Mouse (Mus musculus): ENCODE measurements at regions not wholly inside any gene's neighbourhood (a gene's known extent, or its start where the extent isn't known, plus 50 kb on each side); places are given as distances from the start of the nearest gene placed in this dataset.
A peak's percentile ranks its signal among the peaks of the same experiment; 100 is the strongest.

DNA sequence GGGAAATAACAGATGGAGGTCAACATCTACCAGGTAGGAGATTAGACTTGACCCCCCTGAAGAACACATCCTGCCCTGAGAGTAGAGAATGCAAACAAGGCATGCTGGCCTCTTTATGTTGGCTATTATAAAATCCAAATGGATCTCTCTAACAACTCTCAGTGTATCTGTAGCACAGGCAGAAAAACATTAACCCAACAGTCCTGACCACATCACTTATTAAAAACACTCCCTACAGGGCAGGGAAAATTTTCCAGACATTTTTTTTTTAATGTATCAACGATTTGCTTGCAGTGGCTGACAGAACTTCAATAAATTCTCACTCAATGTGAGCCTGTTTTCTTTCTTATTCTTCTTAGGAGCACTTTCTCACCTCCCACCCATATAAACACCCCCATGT lies 511.4 kb downstream of the Cdk5rap2 start:
- H3K4me2 ChIP-seq (replicated peaks; ENCODE audit: low read depth, low read length): no peak overlapping the region
- H3K4me3 ChIP-seq (ENCODE audit: low read length): no peak overlapping the region
- ATAC-seq (ENCODE audit: low FRiP score, low TSS enrichment): no peak
- 51% methylated on average over 1 of the region's 1 CpGs for WGBS
- no peaks in the 10 kb centered on the region for H3K4me1 ChIP-seq (ENCODE audit: insufficient read depth, low read length)
- no peak overlapping the region for H3K27ac ChIP-seq (ENCODE audit: low read length)
- H3K9ac ChIP-seq (replicated peaks; ENCODE audit: low read length): no peak overlapping the region
- H3K36me3 ChIP-seq (ENCODE audit: insufficient read depth, low read length): no peaks in the 10 kb centered on the region
- 0 out of 2 replicates have a peak, but pooled peaks cover 3% of the 10 kb centered on the region for H3K27me3 ChIP-seq (ENCODE audit: insufficient read depth, low read length)
- no peaks in the 10 kb centered on the region for H3K9me3 ChIP-seq (ENCODE audit: low read length)

- WGBS: 92% methylated on average over 1 of the region's 1 CpGs
- H3K27ac ChIP-seq (ENCODE audit: low read length): no peak overlapping the region
- H3K4me1 ChIP-seq (ENCODE audit: insufficient read depth, low read length): no peaks in the 10 kb centered on the region; the same call in 1 of the 2 replicates
- H3K27me3 ChIP-seq (ENCODE audit: insufficient read depth, low read length): 0 out of 2 replicates have a peak, but pooled peaks cover 3% of the 10 kb centered on the region
- no peak overlapping the region for H3K4me2 ChIP-seq (replicated peaks; ENCODE audit: low read depth, low read length)
- H3K9ac ChIP-seq (replicated peaks; ENCODE audit: low read length): no peak overlapping the region
- no peaks in the 10 kb centered on the region for H3K9me3 ChIP-seq (ENCODE audit: low read length)
- ATAC-seq (ENCODE audit: low FRiP score, low TSS enrichment): no peak
- no peaks in the 10 kb centered on the region for H3K36me3 ChIP-seq (ENCODE audit: insufficient read depth, low read length)
- H3K4me3 ChIP-seq (ENCODE audit: low read length): no peak overlapping the region
Measured at GRCm38 (mm10) chr4:69896111-69896510, 514.1 kb downstream of the Cdk5rap2 start.

- Histone ChIP-seq H3K27me3 (ENCODE audit: insufficient read depth, low read length) (no peaks in the 10 kb centered on the region), H3K27ac (ENCODE audit: low read length) (no peak overlapping the region), H3K9ac (replicated peaks; ENCODE audit: low read length) (no peak overlapping the region), H3K4me3 (ENCODE audit: low read length) (no peak overlapping the region), H3K4me1 (ENCODE audit: insufficient read depth, low read length) (no peaks in the 10 kb centered on the region; the same call in 1 of the 2 replicates), H3K36me3 (ENCODE audit: insufficient read depth, low read length) (no peaks in the 10 kb centered on the region), H3K9me3 (ENCODE audit: low read length) (no peaks in the 10 kb centered on the region), H3K4me2 (replicated peaks; ENCODE audit: low read depth, low read length) (no peak overlapping the region)
- no peak for ATAC-seq (ENCODE audit: low FRiP score, low TSS enrichment)
Measured at GRCm38 (mm10) chr4:69892829-69893175, 517.4 kb downstream of the Cdk5rap2 start.

DNA sequence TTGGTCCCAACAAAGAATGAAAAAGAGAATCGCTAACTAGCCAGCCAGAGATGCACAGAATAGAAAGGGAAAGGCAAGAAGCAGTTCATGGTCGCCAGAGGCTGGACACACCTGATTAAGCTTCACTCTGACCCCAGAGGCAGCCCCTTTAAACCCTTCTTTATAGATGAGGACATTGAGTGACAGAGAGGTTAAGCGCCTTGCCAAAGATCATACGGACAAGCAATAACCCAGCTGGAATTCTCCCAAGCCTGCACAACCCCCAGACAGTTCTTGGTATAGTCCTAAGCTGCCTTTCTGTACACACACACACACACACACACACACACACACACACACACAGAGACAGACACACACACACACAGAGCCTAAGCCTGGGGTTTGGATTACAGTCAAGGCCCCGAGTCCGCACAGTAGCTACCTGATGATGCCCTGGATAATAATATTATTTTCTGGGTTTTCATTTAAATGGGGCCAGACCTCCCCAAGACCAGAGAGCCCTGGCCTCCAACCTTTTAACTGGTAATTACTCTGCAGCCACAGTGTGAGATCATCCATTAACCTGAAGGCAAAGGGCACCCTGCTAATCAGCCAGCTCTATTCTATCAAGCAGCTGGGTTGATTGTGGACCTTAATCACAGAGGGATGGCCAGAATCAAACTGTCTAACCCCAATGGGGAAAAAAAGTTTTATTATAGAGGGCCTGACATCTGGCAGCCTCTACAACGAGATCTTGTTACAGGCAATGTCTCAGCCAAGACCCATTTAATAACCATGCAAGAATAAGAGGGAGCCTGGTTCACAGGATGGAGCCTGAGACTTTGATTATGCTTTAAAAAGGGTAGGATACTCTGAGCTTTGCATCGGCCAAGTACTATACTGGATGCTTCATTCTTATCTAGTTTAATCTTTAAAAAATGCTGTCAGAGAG lies 518.1 kb downstream of the Cdk5rap2 start:
- peak; percentile 78 for ATAC-seq (ENCODE audit: low FRiP score, low TSS enrichment)
- Histone ChIP-seq H3K4me3 (ENCODE audit: low read length) (no peak overlapping the region), H3K9me3 (ENCODE audit: low read length) (no peaks in the 10 kb centered on the region), H3K27ac (ENCODE audit: low read length) (no peak overlapping the region), H3K36me3 (ENCODE audit: insufficient read depth, low read length) (no peaks in the 10 kb centered on the region), H3K4me2 (replicated peaks; ENCODE audit: low read depth, low read length) (no peak overlapping the region), H3K9ac (replicated peaks; ENCODE audit: low read length) (no peak overlapping the region), H3K27me3 (ENCODE audit: insufficient read depth, low read length) (no peaks in the 10 kb centered on the region), H3K4me1 (ENCODE audit: insufficient read depth, low read length) (no peaks in the 10 kb centered on the region; the same call in 1 of the 2 replicates)
- 28% methylated on average over 8 of the region's 8 CpGs for WGBS

- ATAC-seq (ENCODE audit: low FRiP score, low TSS enrichment): no peak
- Histone ChIP-seq H3K36me3 (ENCODE audit: insufficient read depth, low read length) (no peaks in the 10 kb centered on the region), H3K4me1 (ENCODE audit: insufficient read depth, low read length) (no peaks in the 10 kb centered on the region; the same call in 1 of the 2 replicates), H3K9me3 (ENCODE audit: low read length) (no peaks in the 10 kb centered on the region), H3K4me3 (ENCODE audit: low read length) (no peak overlapping the region), H3K27me3 (ENCODE audit: insufficient read depth, low read length) (no peaks in the 10 kb centered on the region), H3K9ac (replicated peaks; ENCODE audit: low read length) (no peak overlapping the region), H3K4me2 (replicated peaks; ENCODE audit: low read depth, low read length) (no peak overlapping the region), H3K27ac (ENCODE audit: low read length) (no peak overlapping the region)
- WGBS: 77% methylated on average over 2 of the region's 2 CpGs
Measured at GRCm38 (mm10) chr4:69890655-69891054, 519.6 kb downstream of the Cdk5rap2 start.

DNA sequence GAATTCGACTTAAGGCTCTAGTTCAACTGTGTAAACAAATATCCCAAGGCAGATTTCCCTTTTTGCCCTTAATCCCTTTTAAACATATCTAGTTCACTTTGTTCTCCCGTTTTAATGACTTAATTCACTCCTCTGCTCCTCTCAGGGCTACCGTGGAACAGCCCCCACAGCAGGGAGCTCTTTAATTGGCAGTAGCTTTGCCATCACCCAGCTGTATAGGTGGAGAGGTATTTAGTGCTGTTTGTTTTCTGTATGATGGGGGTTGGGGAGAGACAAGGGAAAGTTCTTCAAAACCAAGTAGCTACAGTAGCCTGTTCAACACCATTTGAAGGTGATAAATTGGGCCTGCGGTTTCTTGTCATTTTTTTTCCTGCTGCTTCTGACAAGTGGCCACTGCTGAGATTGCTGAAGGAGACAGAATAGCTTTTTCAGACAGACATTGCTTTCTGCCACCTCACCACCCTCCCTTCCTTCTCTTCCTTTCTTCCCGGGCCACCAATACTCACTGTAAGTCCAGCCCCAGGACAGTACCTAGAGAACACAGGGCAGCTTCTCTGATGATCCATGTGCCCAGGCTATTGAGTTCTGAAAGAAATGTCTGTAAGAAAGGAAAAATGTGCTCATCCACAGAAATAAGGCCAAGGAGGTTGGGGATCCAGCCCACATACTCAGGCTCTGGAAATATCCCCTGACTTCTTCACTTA lies 520.2 kb downstream of the Cdk5rap2 start:
- Histone ChIP-seq H3K9me3 (ENCODE audit: low read length) (no peaks in the 10 kb centered on the region), H3K9ac (replicated peaks; ENCODE audit: low read length) (no peak overlapping the region), H3K4me2 (replicated peaks; ENCODE audit: low read depth, low read length) (no peak overlapping the region), H3K4me1 (ENCODE audit: insufficient read depth, low read length) (no peaks in the 10 kb centered on the region; the same call in 1 of the 2 replicates), H3K36me3 (ENCODE audit: insufficient read depth, low read length) (no peaks in the 10 kb centered on the region), H3K27ac (ENCODE audit: low read length) (no peak overlapping the region), H3K4me3 (ENCODE audit: low read length) (no peak overlapping the region), H3K27me3 (ENCODE audit: insufficient read depth, low read length) (no peaks in the 10 kb centered on the region)
- 24% methylated on average over 5 of the region's 5 CpGs for WGBS
- 0 out of 2 replicates have a peak, but pooled peaks have one; percentile 40 for ATAC-seq (ENCODE audit: low FRiP score, low TSS enrichment)

GRCm38 (mm10) chr4:69876734-69877133 lies 533.5 kb downstream of the Cdk5rap2 start:
- 40% methylated on average over 2 of the region's 2 CpGs for WGBS
- H3K36me3 ChIP-seq (ENCODE audit: insufficient read depth, low read length): no peaks in the 10 kb centered on the region
- ATAC-seq (ENCODE audit: low FRiP score, low TSS enrichment): no peak
- no peaks in the 10 kb centered on the region for H3K9me3 ChIP-seq (ENCODE audit: low read length)
- no peak overlapping the region for H3K4me2 ChIP-seq (replicated peaks; ENCODE audit: low read depth, low read length)
- H3K4me1 ChIP-seq (ENCODE audit: insufficient read depth, low read length): no peaks in the 10 kb centered on the region
- H3K4me3 ChIP-seq (ENCODE audit: low read length): no peak overlapping the region
- no peak overlapping the region for H3K27ac ChIP-seq (ENCODE audit: low read length)
- H3K9ac ChIP-seq (replicated peaks; ENCODE audit: low read length): no peak overlapping the region
- no peaks in the 10 kb centered on the region for H3K27me3 ChIP-seq (ENCODE audit: insufficient read depth, low read length)

DNA sequence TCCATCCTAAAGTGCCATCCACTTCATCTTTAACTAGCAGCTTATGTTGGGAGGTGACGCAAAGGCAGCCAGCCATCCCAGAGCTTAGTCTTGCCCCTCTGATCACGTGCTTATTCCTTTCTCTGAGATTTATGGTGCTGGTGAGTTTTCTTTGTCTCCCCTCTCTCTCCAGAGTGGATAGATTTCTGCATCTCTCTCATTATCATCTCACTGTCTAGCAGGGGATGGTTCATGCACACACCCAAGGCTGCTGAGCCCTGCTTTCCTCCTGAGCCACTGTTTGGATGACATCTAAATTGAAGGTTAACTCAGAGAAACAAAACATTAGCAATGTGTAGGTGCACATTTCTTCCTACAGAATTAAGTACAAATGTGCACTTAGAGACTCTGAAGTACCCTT lies 539.6 kb downstream of the Cdk5rap2 start:
- Histone ChIP-seq H3K27ac (ENCODE audit: low read length) (no peak overlapping the region), H3K4me2 (replicated peaks; ENCODE audit: low read depth, low read length) (no peak overlapping the region), H3K9ac (replicated peaks; ENCODE audit: low read length) (no peak overlapping the region), H3K9me3 (ENCODE audit: low read length) (no peaks in the 10 kb centered on the region), H3K4me3 (ENCODE audit: low read length) (no peak overlapping the region), H3K4me1 (ENCODE audit: insufficient read depth, low read length) (no peaks in the 10 kb centered on the region), H3K36me3 (ENCODE audit: insufficient read depth, low read length) (no peaks in the 10 kb centered on the region), H3K27me3 (ENCODE audit: insufficient read depth, low read length) (no peaks in the 10 kb centered on the region)
- ATAC-seq (ENCODE audit: low FRiP score, low TSS enrichment): no peak
- WGBS: 37% methylated on average over 2 of the region's 2 CpGs

- no peak overlapping the region for H3K4me2 ChIP-seq (replicated peaks; ENCODE audit: low read depth, low read length)
- ATAC-seq (ENCODE audit: low FRiP score, low TSS enrichment): no peak
- 91% methylated on average over 13 of the region's 13 CpGs for WGBS
- no peaks in the 10 kb centered on the region for H3K4me1 ChIP-seq (ENCODE audit: insufficient read depth, low read length)
- no peak overlapping the region for H3K9ac ChIP-seq (replicated peaks; ENCODE audit: low read length)
- H3K9me3 ChIP-seq (ENCODE audit: low read length): no peaks in the 10 kb centered on the region
- no peak overlapping the region for H3K4me3 ChIP-seq (ENCODE audit: low read length)
- no peaks in the 10 kb centered on the region for H3K36me3 ChIP-seq (ENCODE audit: insufficient read depth, low read length)
- no peak overlapping the region for H3K27ac ChIP-seq (ENCODE audit: low read length)
- H3K27me3 ChIP-seq (ENCODE audit: insufficient read depth, low read length): no peaks in the 10 kb centered on the region
Measured at GRCm38 (mm10) chr4:69855001-69855400, 555.2 kb downstream of the Cdk5rap2 start.

- WGBS: 31% methylated on average over 1 of the region's 1 CpGs
Measured at GRCm38 (mm10) chr4:69852637-69853036, 557.6 kb downstream of the Cdk5rap2 start.

More at GRCm38 (mm10) chr4:69852637-69853036, 557.6 kb downstream of the Cdk5rap2 start:
- Histone ChIP-seq H3K36me3 (ENCODE audit: insufficient read depth, low read length) (no peaks in the 10 kb centered on the region), H3K9me3 (ENCODE audit: low read length) (no peaks in the 10 kb centered on the region), H3K27ac (ENCODE audit: low read length) (no peak overlapping the region), H3K9ac (replicated peaks; ENCODE audit: low read length) (no peak overlapping the region), H3K27me3 (ENCODE audit: insufficient read depth, low read length) (no peaks in the 10 kb centered on the region), H3K4me2 (replicated peaks; ENCODE audit: low read depth, low read length) (no peak overlapping the region), H3K4me1 (ENCODE audit: insufficient read depth, low read length) (no peaks in the 10 kb centered on the region), H3K4me3 (ENCODE audit: low read length) (no peak overlapping the region)
- no peak for ATAC-seq (ENCODE audit: low FRiP score, low TSS enrichment)
